In the genomic region with DNA sequence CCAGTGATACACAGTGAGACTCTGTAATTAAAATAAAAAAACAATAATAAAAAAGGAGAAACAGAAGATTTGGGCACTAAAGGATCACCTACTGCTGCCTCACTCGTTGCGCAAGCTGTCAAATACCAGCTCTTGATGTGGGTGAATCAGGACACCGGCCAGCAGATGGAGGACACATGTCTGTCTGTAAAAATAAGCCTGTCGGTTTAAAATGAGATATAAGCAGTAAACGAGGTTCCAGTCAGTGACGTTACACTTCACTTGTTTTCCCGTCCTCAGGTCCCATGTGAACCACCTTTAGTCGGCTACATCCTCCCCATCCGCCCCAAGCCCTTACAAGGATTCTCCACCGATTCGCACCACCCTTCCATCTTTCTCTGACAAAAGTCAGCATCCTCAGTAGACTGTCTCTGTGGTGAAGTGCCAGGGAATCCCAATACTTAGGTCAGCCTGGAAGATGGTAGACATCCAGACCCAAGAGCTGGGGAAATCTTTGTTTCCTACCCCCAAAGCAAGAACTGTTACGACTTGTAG, we compare ENCODE assay signal across 8 mouse cellular contexts. TPM values are rescaled to one million over a fixed set of nuclear protein-coding genes. Genes with fewer than 3 reads are reported as not detected.
DNase-seq lines count a peak whose midpoint lies in the region; ATAC-seq and TF ChIP-seq lines count a peak whose summit lies in the region.

No protein-coding gene starts in this region.

- 10% methylated on average over 12 of the region's 12 CpGs for WGBS in spleen, adult 2 months
- WGBS in forebrain, embryonic 15.5 days: 12% methylated on average over 12 of the region's 12 CpGs
- 15% methylated on average over 12 of the region's 12 CpGs for WGBS in limb, embryonic 15.5 days
- WGBS in neural tube, embryonic 14.5 days: 16% methylated on average over 12 of the region's 12 CpGs

- H3K4me3 ChIP-seq in gastrocnemius, adult 2 months: peak overlapping the region; percentile 73
- H3K4me3 ChIP-seq in spleen, adult 2 months (ENCODE audit: extremely low read depth, insufficient read depth, insufficient read length): peak overlapping the region; percentile 84
- H3K4me3 ChIP-seq in forebrain, embryonic 15.5 days: peak overlapping the region; percentile 71
- peak overlapping the region; percentile 80 for H3K4me3 ChIP-seq in limb, embryonic 15.5 days
- peak overlapping the region; percentile 75 for H3K4me3 ChIP-seq in neural tube, embryonic 14.5 days (ENCODE audit: low read depth, low read length)

- ATAC-seq in forebrain, embryonic 15.5 days (replicated peaks): peak; percentile 75; the same call in 1 of the 2 replicates
- 0 out of 2 replicates have a peak, but pooled peaks have one; percentile 30 for ATAC-seq in limb, embryonic 15.5 days (ENCODE audit: insufficient number of reproducible peaks, low FRiP score, low TSS enrichment, low read depth)
- ATAC-seq in neural tube, embryonic 14.5 days (ENCODE audit: low read depth): peak; percentile 80

- peak overlapping the region; percentile 75 for H3K27ac ChIP-seq in gastrocnemius, adult 2 months
- no peak overlapping the region for H3K27ac ChIP-seq in spleen, adult 2 months (ENCODE audit: insufficient read depth, low read length)
- H3K27ac ChIP-seq in forebrain, embryonic 15.5 days (replicated peaks): peak overlapping the region; percentile 68
- H3K27ac ChIP-seq in limb, embryonic 15.5 days: peak overlapping the region; percentile 64
- peak overlapping the region; percentile 81 for H3K27ac ChIP-seq in neural tube, embryonic 14.5 days (ENCODE audit: low read depth, low read length)

- H3K36me3 ChIP-seq in spleen, adult 2 months (ENCODE audit: control insufficient read depth, insufficient read depth, low read length): peaks cover 2% of the 10 kb centered on the region; the same call in 1 of the 2 replicates
- peaks cover 30% of the 10 kb centered on the region for H3K36me3 ChIP-seq in forebrain, embryonic 15.5 days
- H3K36me3 ChIP-seq in limb, embryonic 15.5 days: peaks cover 25% of the 10 kb centered on the region
- H3K36me3 ChIP-seq in neural tube, embryonic 14.5 days (ENCODE audit: control insufficient read depth, insufficient read depth, low read length): peaks cover 15% of the 10 kb centered on the region

- H3K9ac ChIP-seq in forebrain, embryonic 15.5 days (replicated peaks): peak overlapping the region; percentile 60
- H3K9ac ChIP-seq in limb, embryonic 15.5 days: peak overlapping the region; percentile 67; the same call in 1 of the 2 replicates
- H3K9ac ChIP-seq in neural tube, embryonic 14.5 days (replicated peaks; ENCODE audit: low read depth, low read length): peak overlapping the region; percentile 68

- TF ChIP-seq POLR2A in spleen, adult 2 months (IDR thresholded peaks at IDR 0.05; ENCODE audit: low read depth, low read length): no peak

- peak overlapping the region; percentile 71 for H3K4me2 ChIP-seq in forebrain, embryonic 15.5 days (replicated peaks)
- peak overlapping the region; percentile 76 for H3K4me2 ChIP-seq in limb, embryonic 15.5 days
- peak overlapping the region; percentile 87 for H3K4me2 ChIP-seq in neural tube, embryonic 14.5 days (ENCODE audit: low read depth, low read length)

- no peak for DNase-seq in gastrocnemius, adult 2 months
- DNase-seq in gastrocnemius, postnatal 14 days: no peak
- DNase-seq in spleen, adult 2 months (ENCODE audit: low read depth in 1 of 2, low spot score in 2 of 2): no peak
- DNase-seq in spleen, postnatal 36 days (ENCODE audit: low spot score in 2 of 2): no peak
- DNase-seq in B cell, adult 2 months: no peak

- no peak for TF ChIP-seq CTCF in gastrocnemius, adult 2 months (IDR thresholded peaks at IDR 0.05)
- TF ChIP-seq CTCF in spleen, adult 2 months (IDR thresholded peaks at IDR 0.05; ENCODE audit: extremely low read depth, insufficient read depth, insufficient read length, insufficient replicate concordance): no peak

- intact Hi-C loops in gastrocnemius, adult 2 months (cut with DNase I): loop anchor here (5.0 kb wide), 1 partner anchor 55 kb away; no protein-coding TSS in a partner anchor
- intact Hi-C loops in gastrocnemius, postnatal 14 days (cut with DNase I; ENCODE audit: low total_unique reads): no loop called here

- H3K9me3 ChIP-seq in forebrain, embryonic 15.5 days: no peaks in the 10 kb centered on the region
- no peaks in the 10 kb centered on the region for H3K9me3 ChIP-seq in limb, embryonic 15.5 days
- no peaks in the 10 kb centered on the region for H3K9me3 ChIP-seq in neural tube, embryonic 14.5 days (ENCODE audit: control insufficient read depth, low read length)

- H3K27me3 ChIP-seq in spleen, adult 2 months (ENCODE audit: control insufficient read depth, insufficient read depth, low read length): no peaks in the 10 kb centered on the region
- H3K27me3 ChIP-seq in forebrain, embryonic 15.5 days: no peaks in the 10 kb centered on the region
- H3K27me3 ChIP-seq in limb, embryonic 15.5 days: no peaks in the 10 kb centered on the region
- no peaks in the 10 kb centered on the region for H3K27me3 ChIP-seq in neural tube, embryonic 14.5 days (ENCODE audit: control insufficient read depth, insufficient read depth, low read length)

- peaks cover 4% of the 10 kb centered on the region; the same call in 1 of the 2 replicates for H3K4me1 ChIP-seq in spleen, adult 2 months (ENCODE audit: control insufficient read depth, insufficient read depth, insufficient read length)
- peaks cover 19% of the 10 kb centered on the region for H3K4me1 ChIP-seq in forebrain, embryonic 15.5 days
- H3K4me1 ChIP-seq in limb, embryonic 15.5 days: peaks cover 9% of the 10 kb centered on the region; the same call in 1 of the 2 replicates
- peaks cover 12% of the 10 kb centered on the region; the same call in 1 of the 2 replicates for H3K4me1 ChIP-seq in neural tube, embryonic 14.5 days (ENCODE audit: control insufficient read depth, insufficient read depth, low read length)

RNA-seq across cellular contexts. Expression of gene Exosc9, which starts 0.5 kb away (rescaled TPM):
- total RNA-seq in gastrocnemius, adult 2 months (2021): 10 to 100 TPM; 16.3 to 16.9 TPM
- total RNA-seq in gastrocnemius, postnatal 14 days (2021): 10 to 100 TPM; 17.0 to 18.3 TPM
- 3.7 and 3.9 TPM in 2 replicates for polyA plus RNA-seq in spleen, adult 2 months (2012; rRNA removed)
- polyA plus RNA-seq in forebrain, embryonic 15.5 days (2015; fragmentation: Nextera tagmentation; extraction: Ambion mirVana): 84.6 and 86.7 TPM in 2 replicates
- polyA plus RNA-seq in limb, embryonic 15.5 days (2015; fragmentation: Nextera tagmentation; extraction: Ambion mirVana): 52.3 and 55.8 TPM in 2 replicates
- 84.9 and 87.1 TPM in 2 replicates for polyA plus RNA-seq in neural tube, embryonic 14.5 days (2014; fragmentation: Nextera tagmentation; extraction: Ambion mirVana)

RNA-seq across cellular contexts. Expression of gene Ccna2, which starts 20.0 kb away (rescaled TPM):
- total RNA-seq in gastrocnemius, adult 2 months (2021): under 1 TPM; 0.13 to 0.14 TPM
- total RNA-seq in gastrocnemius, postnatal 14 days (2021): 1 to 10 TPM; 7.4 to 7.7 TPM
- polyA plus RNA-seq in spleen, adult 2 months (2012; rRNA removed): 31.1 and 85.0 TPM in 2 replicates
- 90.1 and 101 TPM in 2 replicates for polyA plus RNA-seq in forebrain, embryonic 15.5 days (2015; fragmentation: Nextera tagmentation; extraction: Ambion mirVana)
- 130 and 132 TPM in 2 replicates for polyA plus RNA-seq in limb, embryonic 15.5 days (2015; fragmentation: Nextera tagmentation; extraction: Ambion mirVana)
- polyA plus RNA-seq in neural tube, embryonic 14.5 days (2014; fragmentation: Nextera tagmentation; extraction: Ambion mirVana): 15.2 and 21.5 TPM in 2 replicates

RNA-seq across cellular contexts. Expression of gene Gm11549, which starts 30.3 kb away (rescaled TPM):
- not detected for total RNA-seq in gastrocnemius, adult 2 months (2021)
- under 1 TPM in 1 of 2 experiments, not detected in 1; 0.06 TPM for total RNA-seq in gastrocnemius, postnatal 14 days (2021)
- polyA plus RNA-seq in spleen, adult 2 months (2012; rRNA removed): 0.04 TPM in 2 replicates
- polyA plus RNA-seq in forebrain, embryonic 15.5 days (2015; fragmentation: Nextera tagmentation; extraction: Ambion mirVana): 0.36 and 0.43 TPM in 2 replicates
- polyA plus RNA-seq in limb, embryonic 15.5 days (2015; fragmentation: Nextera tagmentation; extraction: Ambion mirVana): 0.06 TPM in 1 of 2 replicates, not detected in the other
- polyA plus RNA-seq in neural tube, embryonic 14.5 days (2014; fragmentation: Nextera tagmentation; extraction: Ambion mirVana): 0.07 and 2.5 TPM in 2 replicates

Comparison
In these comparisons a context has a peak if more than half of its experiments do, and no peak if none do; other contexts are left out.
1. ATAC-seq: peak in every context shown above with its lines; median percentile 80 in neural tube, embryonic 14.5 days; 75 in forebrain, embryonic 15.5 days; 30 in limb, embryonic 15.5 days.
2. RNA of gene Exosc9, which starts 0.5 kb away (polyA plus RNA-seq): 84.9 to 87.1 TPM in neural tube, embryonic 14.5 days, 84.6 to 86.7 TPM in forebrain, embryonic 15.5 days and 52.3 to 55.8 TPM in limb, embryonic 15.5 days; 3.7 to 3.9 TPM in spleen, adult 2 months; every median in the first group is over 10 times any median in the second.
3. Peak in every context shown above with its lines, with median percentiles within 50 percentile points of each other: H3K4me3 ChIP-seq, H3K4me2 ChIP-seq and H3K9ac ChIP-seq.